Mouse (Mus musculus): ENCODE results near the gene Olfr147. TPM values are rescaled to one million over a fixed set of nuclear protein-coding genes. Genes with fewer than 3 reads are reported as not detected.
"Not testable (repeated sequence)": the region's sequence is repeated elsewhere in the genome, so short reads cannot be mapped to it uniquely, and the experiment has no call there.

Gene Olfr147
- polyA plus RNA-seq (2016; fragmentation: Nextera tagmentation; extraction: Ambion mirVana) = not detected in 2 replicates

GRCm38 (mm10) chr9:38401398-38401797 is at the start of gene Olfr147:
Olfr147 (plus strand) TSS chr9:38401698.
- DNase-seq (ENCODE audit: low spot score) = no peak
- WGBS = 88% methylated on average over 1 of the region's 1 CpGs
- H3K4me1 ChIP-seq = no peaks in the 10 kb centered on the region

GRCm38 (mm10) chr9:38366596-38366995 is 34.9 kb upstream of the Olfr147 start, which contains the start of gene Olfr250:
Olfr250 (plus strand) TSS chr9:38366896.
- no peaks in the 10 kb centered on the region for H3K36me3 ChIP-seq
- 96% methylated on average over 2 of the region's 2 CpGs for WGBS
- H3K4me1 ChIP-seq = no peaks in the 10 kb centered on the region
- DNase-seq (ENCODE audit: low spot score) = no peak
- H3K4me3 ChIP-seq = no peak within 1 kb of the TSS
- H3K27ac ChIP-seq = no peak within 1 kb of the TSS
- no peaks in the 10 kb centered on the region for H3K27me3 ChIP-seq (ENCODE audit: low read depth, poor library complexity, severe bottlenecking)
- no peaks in the 10 kb centered on the region for H3K9me3 ChIP-seq (replicated peaks)

More at GRCm38 (mm10) chr9:38401398-38401797, at the start of gene Olfr147:
- Histone ChIP-seq H3K27me3 (ENCODE audit: low read depth, poor library complexity, severe bottlenecking) (no peaks in the 10 kb centered on the region), H3K9me3 (replicated peaks) (no peaks in the 10 kb centered on the region), H3K27ac (no peak within 1 kb of the TSS), H3K4me3 (no peak within 1 kb of the TSS), H3K36me3 (no peaks in the 10 kb centered on the region)

GRCm38 (mm10) chr9:38376786-38377185 is 24.7 kb upstream of the Olfr147 start, which contains the start of gene Olfr251:
Olfr251 (plus strand) TSS chr9:38377086.
- Histone ChIP-seq H3K9me3 (replicated peaks) (no peaks in the 10 kb centered on the region), H3K27ac (no peak within 1 kb of the TSS), H3K4me3 (no peak within 1 kb of the TSS), H3K36me3 (no peaks in the 10 kb centered on the region), H3K27me3 (ENCODE audit: low read depth, poor library complexity, severe bottlenecking) (no peaks in the 10 kb centered on the region), H3K4me1 (no peaks in the 10 kb centered on the region)
- WGBS = 83% methylated on average over 2 of the region's 2 CpGs
- DNase-seq (ENCODE audit: low spot score) = no peak

GRCm38 (mm10) chr9:38407502-38407901 is 6.0 kb downstream of the Olfr147 start:
- H3K4me3 ChIP-seq; H3K36me3 ChIP-seq; H3K4me1 ChIP-seq; H3K27ac ChIP-seq; DNase-seq (ENCODE audit: low spot score); H3K9me3 ChIP-seq (replicated peaks); H3K27me3 ChIP-seq (ENCODE audit: low read depth, poor library complexity, severe bottlenecking): not testable (repeated sequence)
- WGBS = 94% methylated on average over 3 of the region's 3 CpGs

- 94% methylated on average over 14 of the region's 14 CpGs for WGBS
- DNase-seq (ENCODE audit: low spot score) = peak; percentile 47
- H3K36me3 ChIP-seq = not testable (repeated sequence)
Measured at GRCm38 (mm10) chr9:38413502-38413901, 12.0 kb downstream of the Olfr147 start.

GRCm38 (mm10) chr9:38423801-38424200 is 22.3 kb downstream of the Olfr147 start:
- Histone ChIP-seq H3K27ac (no peak overlapping the region), H3K9me3 (replicated peaks) (no peaks in the 10 kb centered on the region), H3K36me3 (no peaks in the 10 kb centered on the region), H3K27me3 (ENCODE audit: low read depth, poor library complexity, severe bottlenecking) (no peaks in the 10 kb centered on the region), H3K4me3 (no peak overlapping the region), H3K4me1 (no peaks in the 10 kb centered on the region)
- DNase-seq (ENCODE audit: low spot score) = no peak

More at GRCm38 (mm10) chr9:38413502-38413901, 12.0 kb downstream of the Olfr147 start:
- H3K27me3 ChIP-seq (ENCODE audit: low read depth, poor library complexity, severe bottlenecking); H3K4me1 ChIP-seq; H3K27ac ChIP-seq; H3K9me3 ChIP-seq (replicated peaks); H3K4me3 ChIP-seq: not testable (repeated sequence)

- no peaks in the 10 kb centered on the region for H3K4me1 ChIP-seq
- DNase-seq (ENCODE audit: low spot score) = no peak
- 62% methylated on average over 1 of the region's 1 CpGs for WGBS
- no peaks in the 10 kb centered on the region for H3K9me3 ChIP-seq (replicated peaks)
- H3K27me3 ChIP-seq (ENCODE audit: low read depth, poor library complexity, severe bottlenecking) = no peaks in the 10 kb centered on the region
- H3K36me3 ChIP-seq = no peaks in the 10 kb centered on the region
- H3K4me3 ChIP-seq = no peak overlapping the region
- no peak overlapping the region for H3K27ac ChIP-seq
Measured at GRCm38 (mm10) chr9:38427026-38427425, 25.5 kb downstream of the Olfr147 start.

GRCm38 (mm10) chr9:38429155-38429554 is 27.7 kb downstream of the Olfr147 start, which contains the start of gene Olfr901:
Olfr901 (plus strand) TSS chr9:38429455.
- WGBS = 82% methylated on average over 1 of the region's 1 CpGs
- H3K4me1 ChIP-seq = no peaks in the 10 kb centered on the region
- DNase-seq (ENCODE audit: low spot score) = no peak
- H3K27ac ChIP-seq = no peak within 1 kb of the TSS
- H3K9me3 ChIP-seq (replicated peaks) = no peaks in the 10 kb centered on the region
- no peaks in the 10 kb centered on the region for H3K27me3 ChIP-seq (ENCODE audit: low read depth, poor library complexity, severe bottlenecking)
- no peaks in the 10 kb centered on the region for H3K36me3 ChIP-seq
- no peak within 1 kb of the TSS for H3K4me3 ChIP-seq

GRCm38 (mm10) chr9:38447352-38447751 is 45.9 kb downstream of the Olfr147 start, which contains the start of gene Olfr902:
Olfr902 (plus strand) TSS chr9:38447652.
- no peaks in the 10 kb centered on the region for H3K4me1 ChIP-seq
- H3K4me3 ChIP-seq = no peak within 1 kb of the TSS
- no peak for DNase-seq (ENCODE audit: low spot score)
- 90% methylated on average over 5 of the region's 5 CpGs for WGBS
- no peaks in the 10 kb centered on the region for H3K36me3 ChIP-seq
- no peak within 1 kb of the TSS for H3K27ac ChIP-seq
- H3K27me3 ChIP-seq (ENCODE audit: low read depth, poor library complexity, severe bottlenecking) = no peaks in the 10 kb centered on the region
- H3K9me3 ChIP-seq (replicated peaks) = no peaks in the 10 kb centered on the region

Other genes starting within 250 kb of the Olfr147 start
- not detected in 2 replicates for gene Olfr891, start 220.9 kb upstream of the Olfr147 start, polyA plus RNA-seq (2016; fragmentation: Nextera tagmentation; extraction: Ambion mirVana)
- not detected in 2 replicates for gene Olfr893, start 193.3 kb upstream of the Olfr147 start, polyA plus RNA-seq (2016; fragmentation: Nextera tagmentation; extraction: Ambion mirVana)
- not detected in 2 replicates for gene Olfr894, start 183.6 kb upstream of the Olfr147 start, polyA plus RNA-seq (2016; fragmentation: Nextera tagmentation; extraction: Ambion mirVana)
- gene Olfr143, start 148.9 kb upstream of the Olfr147 start, polyA plus RNA-seq (2016; fragmentation: Nextera tagmentation; extraction: Ambion mirVana) = not detected in 2 replicates
- gene Olfr895, start 133.8 kb upstream of the Olfr147 start, polyA plus RNA-seq (2016; fragmentation: Nextera tagmentation; extraction: Ambion mirVana) = not detected in 2 replicates
- not detected in 2 replicates for gene Olfr896-ps1, start 110.6 kb upstream of the Olfr147 start, polyA plus RNA-seq (2016; fragmentation: Nextera tagmentation; extraction: Ambion mirVana)
- gene Olfr25, start 72.6 kb upstream of the Olfr147 start, polyA plus RNA-seq (2016; fragmentation: Nextera tagmentation; extraction: Ambion mirVana) = not detected in 2 replicates
- not detected in 2 replicates for gene Olfr898, start 53.3 kb upstream of the Olfr147 start, polyA plus RNA-seq (2016; fragmentation: Nextera tagmentation; extraction: Ambion mirVana)
- not detected in 2 replicates for gene Olfr250, start 34.8 kb upstream of the Olfr147 start, polyA plus RNA-seq (2016; fragmentation: Nextera tagmentation; extraction: Ambion mirVana)
- not detected in 2 replicates for gene Olfr251, start 24.6 kb upstream of the Olfr147 start, polyA plus RNA-seq (2016; fragmentation: Nextera tagmentation; extraction: Ambion mirVana)
- gene Olfr901, start 27.8 kb downstream of the Olfr147 start, polyA plus RNA-seq (2016; fragmentation: Nextera tagmentation; extraction: Ambion mirVana) = not detected in 2 replicates
- gene Olfr902, start 46.0 kb downstream of the Olfr147 start, polyA plus RNA-seq (2016; fragmentation: Nextera tagmentation; extraction: Ambion mirVana) = not detected in 2 replicates
- gene Olfr904, start 61.4 kb downstream of the Olfr147 start, polyA plus RNA-seq (2016; fragmentation: Nextera tagmentation; extraction: Ambion mirVana) = not detected in 2 replicates
- not detected in 2 replicates for gene Olfr905, start 69.4 kb downstream of the Olfr147 start, polyA plus RNA-seq (2016; fragmentation: Nextera tagmentation; extraction: Ambion mirVana)
- not detected in 2 replicates for gene Olfr906, start 85.4 kb downstream of the Olfr147 start, polyA plus RNA-seq (2016; fragmentation: Nextera tagmentation; extraction: Ambion mirVana)
- not detected in 2 replicates for gene Olfr907, start 94.1 kb downstream of the Olfr147 start, polyA plus RNA-seq (2016; fragmentation: Nextera tagmentation; extraction: Ambion mirVana)
- gene Olfr911-ps1, start 119.9 kb downstream of the Olfr147 start, polyA plus RNA-seq (2016; fragmentation: Nextera tagmentation; extraction: Ambion mirVana) = not detected in 2 replicates
- not detected in 2 replicates for gene Olfr910, start 136.2 kb downstream of the Olfr147 start, polyA plus RNA-seq (2016; fragmentation: Nextera tagmentation; extraction: Ambion mirVana)
- not detected in 2 replicates for gene Olfr912, start 178.5 kb downstream of the Olfr147 start, polyA plus RNA-seq (2016; fragmentation: Nextera tagmentation; extraction: Ambion mirVana)
- not detected in 2 replicates for gene Olfr913, start 191.1 kb downstream of the Olfr147 start, polyA plus RNA-seq (2016; fragmentation: Nextera tagmentation; extraction: Ambion mirVana)
- not detected in 2 replicates for gene Olfr914, start 203.4 kb downstream of the Olfr147 start, polyA plus RNA-seq (2016; fragmentation: Nextera tagmentation; extraction: Ambion mirVana)